Comparison of ENCODE assay signal across 1 mouse cellular context in genomic region chr16:32246351-32246791, GRCm38 (mm10).
TF ChIP-seq lines count a peak whose summit lies in the region.

No protein-coding gene starts in this region.

TF ChIP-seq in CH12.LX, 34 proteins besides CTCF, POLR2A, EP300 and RAD21 (continued from another document):
- TF ChIP-seq JUND (conservative IDR thresholded peaks at IDR 0.05; ENCODE audit: low read depth, low read length) = no peak
TF ChIP-seq in CH12.LX: peak in this region for 1.
